Mouse (Mus musculus): ENCODE results near the gene Havcr1.

- TF ChIP-seq CHD2 (IDR thresholded peaks at IDR 0.05; ENCODE audit: low read depth, low read length) (no peak), HCFC1 (IDR thresholded peaks at IDR 0.05; ENCODE audit: borderline replicate concordance, insufficient read depth, low read length) (no peak), ZNF384 (IDR thresholded peaks at IDR 0.05; ENCODE audit: low read depth, low read length) (no peak), MAFK (IDR thresholded peaks at IDR 0.05; ENCODE audit: insufficient read depth, low read depth, low read length) (no peak), ZC3H11A (IDR thresholded peaks at IDR 0.05; ENCODE audit: borderline replicate concordance, low read depth, low read length) (no peak)
Observed at GRCm38 (mm10) chr11:46734617-46735016, 263 bp upstream of the Havcr1 start.
